Mouse (Mus musculus) right cerebral cortex, adult 18-20 months (tissue): ENCODE data around the gene Fbxl12.
"Not testable (repeated sequence)": the region's sequence is repeated elsewhere in the genome, so short reads cannot be mapped to it uniquely, and the experiment has no call there.

Experiments used
- DNase-seq: peaks from one replicate; pipeline ENCODE4 v3.0.0; 2022; ENCODE audit warnings: mixed read lengths

Fbxl12 gene

DNA sequence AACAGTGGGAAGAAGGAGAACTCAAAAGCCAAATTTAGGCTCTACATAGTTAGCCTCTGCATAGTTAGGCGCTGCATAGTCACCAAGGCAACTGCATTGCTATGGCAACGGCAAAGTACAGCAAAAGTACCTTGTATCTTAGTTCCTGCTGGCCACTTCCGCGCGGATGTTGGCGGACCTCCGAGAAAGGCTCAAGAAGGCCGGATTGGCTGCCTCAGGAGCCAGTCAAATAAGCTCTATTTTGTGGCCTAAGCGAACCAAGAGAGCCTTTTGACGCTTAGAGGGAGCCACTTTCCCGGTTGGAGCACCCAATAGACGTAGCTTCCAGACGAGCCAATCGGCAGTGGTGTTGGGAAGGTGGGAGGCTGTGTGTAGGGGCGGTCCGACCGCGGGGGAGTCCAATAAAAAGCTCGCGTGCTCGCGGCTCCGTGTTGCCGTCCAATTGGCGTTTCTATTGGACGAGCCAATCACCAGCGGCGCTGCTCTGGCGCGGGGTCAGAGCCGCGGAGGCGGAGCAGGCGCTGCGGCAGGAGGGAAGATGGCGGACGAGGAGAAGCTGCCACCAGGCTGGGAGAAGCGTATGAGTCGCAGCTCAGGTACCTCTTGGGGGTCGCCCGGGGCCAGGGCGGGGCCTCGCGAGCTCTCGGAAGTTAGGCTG, 7.2 kb upstream of the Fbxl12 start, which contains the start of gene Pin1:
Gene Pin1, plus strand, starts transcription at position 494 of the 658 bp plus-strand sequence.
- DNase-seq = peak; percentile 99

DNA sequence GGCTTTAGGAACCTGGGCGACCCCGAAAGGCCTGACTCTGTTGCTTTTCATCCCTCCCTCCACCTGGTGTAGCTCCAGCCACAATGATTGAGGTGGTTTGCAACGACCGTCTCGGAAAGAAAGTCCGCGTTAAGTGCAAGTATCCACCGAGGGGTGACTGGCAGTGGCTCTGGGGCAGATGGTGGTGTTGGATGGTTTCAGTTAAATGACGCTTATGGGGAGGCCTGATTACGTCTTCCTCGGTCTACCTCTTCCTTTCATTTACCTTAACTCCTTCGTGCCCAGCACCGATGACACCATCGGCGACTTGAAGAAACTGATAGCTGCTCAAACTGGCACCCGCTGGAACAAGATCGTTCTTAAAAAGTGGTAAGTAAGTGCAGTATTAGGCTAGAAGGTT, 554 bp upstream of the Fbxl12 start:
- peak; percentile 29 for DNase-seq

DNA sequence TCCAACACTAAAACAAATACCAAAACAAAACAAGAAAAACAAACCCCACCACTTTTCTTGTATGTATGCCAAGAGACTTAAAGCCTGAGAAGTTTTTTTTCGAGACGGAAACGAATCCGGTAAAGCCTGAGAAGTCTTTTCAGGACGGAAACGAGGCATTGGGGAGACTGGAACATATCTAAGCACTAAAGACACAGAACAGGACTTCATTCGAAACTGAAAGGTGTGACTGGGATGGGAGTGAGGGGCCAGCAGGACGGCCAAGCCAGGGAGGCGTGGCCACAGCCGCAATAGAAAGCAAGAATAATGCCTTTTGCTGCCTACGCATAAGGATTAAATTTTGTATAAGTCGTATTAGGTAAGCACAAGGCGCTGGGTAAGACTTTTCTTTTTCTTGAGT, 786 bp downstream of the Fbxl12 start:
- DNase-seq = no peak

DNA sequence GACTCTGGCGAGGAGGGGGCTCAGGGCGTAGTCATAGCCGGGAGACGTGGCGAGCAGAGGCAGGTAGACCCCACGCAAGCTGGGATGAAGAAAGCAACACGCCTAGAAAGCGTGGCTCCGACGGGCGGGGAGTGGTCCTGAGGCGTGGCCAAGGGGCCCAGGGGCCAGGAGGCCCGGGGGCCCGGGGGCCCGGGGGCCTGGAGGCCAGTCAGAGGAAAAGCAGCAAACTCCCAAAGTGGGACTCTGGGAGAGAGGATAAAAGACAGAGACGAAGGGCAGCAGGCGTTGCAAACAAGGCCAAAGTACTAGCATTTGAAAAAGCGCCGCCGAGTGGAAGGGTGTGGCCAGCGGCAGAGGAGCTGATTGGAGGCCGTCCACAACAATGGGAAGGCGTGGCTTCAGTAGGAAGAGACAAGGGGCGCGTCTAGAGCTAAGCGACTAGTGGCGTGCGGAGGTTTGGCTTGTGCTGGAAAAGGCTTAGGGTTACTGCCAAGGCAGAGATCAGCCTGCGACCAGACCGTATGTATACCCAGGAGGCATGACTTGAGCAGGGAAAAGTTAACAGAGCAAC, 1.6 kb downstream of the Fbxl12 start:
- DNase-seq = peak; percentile 78

DNA sequence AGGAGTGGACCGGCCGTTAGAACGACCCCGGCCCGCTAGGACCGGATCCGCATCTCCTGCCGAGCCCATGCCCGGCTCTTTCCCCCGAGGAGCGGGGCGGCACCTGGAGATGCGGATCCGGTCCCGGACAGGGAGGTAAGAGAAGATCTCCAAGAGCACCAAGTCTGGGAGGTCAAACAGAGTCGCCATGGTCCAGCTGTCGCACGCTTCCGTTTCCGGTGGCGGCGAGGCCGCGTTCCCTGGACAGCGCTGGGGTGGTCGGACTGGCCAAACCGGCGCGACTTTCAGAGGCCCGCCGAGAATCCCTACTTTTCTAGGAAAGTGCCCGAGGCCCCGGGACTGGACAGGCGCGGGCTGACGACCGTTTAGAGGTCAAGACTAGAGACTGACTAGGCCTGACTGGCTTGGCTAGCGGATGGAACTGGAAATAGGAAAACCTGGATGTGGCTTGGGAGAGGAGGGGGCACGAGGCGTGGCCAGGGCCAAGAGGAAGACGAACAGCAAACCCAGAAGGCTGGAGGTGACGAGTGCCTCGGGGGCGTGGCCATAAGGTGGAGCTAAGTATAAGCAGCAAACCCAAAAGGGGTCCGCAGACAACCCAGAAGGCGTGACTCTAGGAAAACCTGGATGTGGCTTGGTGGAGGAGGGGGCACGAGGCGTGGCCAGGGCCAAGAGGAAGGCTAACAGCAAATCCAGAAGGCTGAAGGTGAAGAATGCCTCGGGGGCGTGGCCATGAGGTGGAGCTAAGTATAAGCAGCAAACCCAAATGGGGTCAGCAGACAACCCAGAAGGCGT, 2.3 kb downstream of the Fbxl12 start, which contains the start of gene Ubl5:
Gene Ubl5, plus strand, starts transcription at position 778 of the 795 bp plus-strand sequence.
- DNase-seq = no peak

DNA sequence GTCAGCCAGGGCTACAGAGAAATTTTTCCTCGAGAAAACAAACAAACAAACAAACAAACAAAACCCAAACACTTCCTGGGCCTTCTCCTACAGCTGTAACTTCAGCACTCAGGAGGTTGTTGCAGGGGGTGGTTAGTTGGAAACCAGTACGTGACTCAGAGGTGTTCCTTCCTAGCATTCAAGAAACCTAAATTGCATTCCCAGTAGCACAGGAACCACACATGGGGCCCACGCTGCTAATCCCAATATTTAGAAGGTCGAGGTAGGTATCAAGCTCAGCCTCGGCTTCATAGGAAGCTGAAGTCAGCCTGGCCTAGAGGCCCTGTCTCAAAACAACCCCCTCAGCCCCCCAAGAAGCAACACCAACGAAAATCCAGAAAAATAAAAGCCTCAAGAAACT, 3.1 kb downstream of the Fbxl12 start:
- no peak for DNase-seq

DNA sequence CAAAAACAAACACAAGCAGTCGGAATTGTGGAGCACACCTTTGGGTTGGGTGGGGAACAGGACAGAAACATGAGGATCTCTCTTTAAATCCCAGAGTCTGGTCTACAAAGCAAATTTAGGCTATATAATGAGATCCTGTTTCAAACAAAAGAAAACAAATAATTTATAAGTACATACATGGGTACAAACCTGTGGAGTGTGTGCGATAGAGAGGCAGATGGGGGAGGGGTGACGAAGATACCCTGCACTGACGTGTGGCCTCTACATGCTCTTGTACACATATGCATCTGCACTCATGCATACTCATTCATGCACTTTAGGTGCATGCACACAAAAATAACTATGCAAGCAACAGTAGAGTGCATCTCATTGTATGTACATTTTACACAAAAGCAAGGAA, 5.1 kb downstream of the Fbxl12 start:
- DNase-seq = no peak

DNA sequence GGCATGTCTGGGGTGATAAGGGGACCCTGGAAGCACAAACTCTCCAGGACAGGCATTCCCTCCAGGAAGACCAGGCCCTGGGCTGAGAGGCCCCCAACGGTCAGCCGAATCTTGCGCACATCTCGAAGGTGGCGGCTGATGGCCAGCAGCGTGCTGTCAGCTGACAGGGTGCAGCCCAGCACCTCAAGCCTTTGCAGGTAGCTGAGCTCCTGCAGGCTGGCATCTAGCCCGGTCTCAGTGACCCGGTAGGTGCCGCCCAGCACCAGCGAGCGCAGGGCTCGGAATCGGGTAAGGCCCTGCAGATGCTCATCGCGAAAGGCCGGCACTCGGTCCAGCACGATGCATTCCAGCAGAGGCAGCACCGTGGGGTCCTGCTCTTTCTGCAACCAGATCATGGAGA, 6.0 kb downstream of the Fbxl12 start:
- DNase-seq = no peak

DNA sequence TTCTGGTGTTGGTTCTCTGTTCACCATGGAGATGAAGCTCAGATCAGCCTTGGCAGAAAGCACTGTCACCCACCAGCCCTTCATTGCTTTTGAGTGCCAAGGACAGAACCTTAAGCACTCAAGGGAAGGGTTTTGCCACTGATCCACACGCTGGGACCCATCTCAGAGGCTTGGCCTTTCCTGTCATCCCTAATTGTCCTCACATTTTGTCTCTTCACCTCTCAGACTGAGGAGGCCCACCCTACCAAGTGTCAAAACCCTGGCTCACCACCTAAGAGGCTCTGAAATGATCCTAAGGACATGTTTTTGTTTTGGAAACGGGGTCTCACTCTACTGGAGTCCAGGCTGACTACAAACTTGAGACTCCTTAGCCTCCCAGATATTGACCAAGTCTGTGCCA, 7.8 kb downstream of the Fbxl12 start:
- no peak for DNase-seq

DNA sequence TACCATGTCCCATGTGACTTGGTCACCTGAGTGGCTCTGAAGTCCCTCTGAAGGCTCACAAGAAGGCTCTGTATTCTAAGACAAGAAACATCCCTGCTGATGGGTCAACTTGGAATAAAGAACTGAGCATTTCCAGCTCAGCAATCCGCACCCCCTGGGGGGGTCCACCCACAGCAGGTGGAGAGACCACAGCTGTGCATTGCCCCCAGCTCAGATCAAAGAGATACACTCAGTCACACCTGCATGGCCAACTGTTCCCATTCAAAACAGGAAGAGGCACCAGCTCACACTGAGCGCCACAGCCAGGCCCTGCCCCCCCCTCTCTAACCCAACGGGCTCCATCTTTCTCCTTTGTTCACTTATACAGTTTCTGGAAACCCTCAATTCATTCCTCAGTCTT, 8.3 kb downstream of the Fbxl12 start:
- DNase-seq = no peak

DNA sequence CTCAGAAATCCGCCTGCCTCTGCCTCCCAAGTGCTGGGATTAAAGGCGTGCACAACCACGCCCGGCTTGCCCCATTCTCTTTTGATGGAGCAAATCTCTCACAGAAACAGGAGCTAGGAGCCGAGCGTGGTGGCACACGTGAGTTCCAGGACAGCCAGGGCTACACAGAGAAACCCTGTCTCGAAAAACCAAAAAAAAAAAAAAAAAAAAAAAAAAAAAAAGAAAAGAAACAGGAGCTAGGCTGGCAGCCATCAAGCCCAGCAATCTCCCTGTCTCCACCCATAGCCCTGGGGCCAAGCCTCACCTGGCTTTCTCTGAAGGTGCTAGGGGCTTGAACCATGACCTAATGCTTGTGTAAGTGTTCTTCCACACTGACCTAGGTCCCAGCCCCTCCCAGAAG, 8.9 kb downstream of the Fbxl12 start:
- DNase-seq = not testable (repeated sequence)

DNA sequence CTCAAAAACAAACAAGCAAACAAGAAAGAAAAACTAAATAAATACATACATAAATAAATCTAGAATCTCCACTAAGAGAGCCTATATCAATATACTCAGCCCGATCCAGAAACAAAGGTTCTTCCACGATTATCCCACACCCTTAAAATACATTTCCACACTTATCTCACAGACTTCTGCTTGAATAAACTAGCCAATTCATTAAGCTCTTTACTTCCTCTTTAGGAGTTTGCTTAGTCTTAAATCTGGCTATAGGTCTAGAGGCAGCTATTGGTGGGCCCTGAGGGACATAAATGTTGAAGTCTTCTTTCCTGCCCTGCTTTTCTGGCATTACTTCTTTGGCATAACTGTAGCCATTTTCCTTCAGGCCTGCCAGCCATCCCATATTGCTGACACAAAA, 13.2 kb downstream of the Fbxl12 start:
- no peak for DNase-seq

DNA sequence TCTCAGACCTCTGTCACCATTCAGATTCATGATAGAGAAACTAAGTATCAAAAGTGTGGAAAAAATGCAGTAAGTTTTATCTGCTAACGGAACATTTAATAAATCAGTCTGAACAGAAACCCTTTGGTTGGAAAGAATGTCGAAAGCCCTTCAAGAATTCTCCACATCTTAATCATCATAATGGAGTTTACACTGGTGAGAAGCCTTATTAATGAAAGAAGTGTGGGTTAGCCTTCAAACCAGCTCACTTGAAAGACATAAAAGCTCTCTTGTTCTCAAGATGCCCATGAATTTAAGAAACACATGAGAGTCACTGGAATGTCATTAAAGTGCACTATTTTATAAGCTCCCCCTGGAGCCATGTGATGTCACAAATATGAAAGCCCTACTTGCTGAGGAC, 27.9 kb downstream of the Fbxl12 start:
- no peak for DNase-seq

DNA sequence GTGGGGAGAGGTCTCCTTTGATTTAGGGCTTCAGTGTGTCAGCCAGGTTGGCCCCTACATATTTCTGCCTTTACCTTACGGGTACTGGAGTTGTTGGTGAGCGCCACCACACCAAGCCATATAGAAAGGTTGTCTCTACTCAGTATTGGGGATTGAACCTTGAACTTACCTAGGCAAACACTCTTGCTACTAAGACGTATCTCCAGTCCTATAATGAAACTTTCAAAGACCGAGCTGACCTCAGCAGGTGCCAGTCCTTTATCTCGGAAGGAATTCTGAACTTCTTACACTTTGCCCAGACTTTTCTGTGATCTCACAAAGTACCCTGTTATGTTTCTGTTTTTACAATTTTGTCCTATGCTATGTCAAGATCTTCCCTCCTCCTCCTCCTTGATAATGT, 32.6 kb downstream of the Fbxl12 start:
- no peak for DNase-seq

DNA sequence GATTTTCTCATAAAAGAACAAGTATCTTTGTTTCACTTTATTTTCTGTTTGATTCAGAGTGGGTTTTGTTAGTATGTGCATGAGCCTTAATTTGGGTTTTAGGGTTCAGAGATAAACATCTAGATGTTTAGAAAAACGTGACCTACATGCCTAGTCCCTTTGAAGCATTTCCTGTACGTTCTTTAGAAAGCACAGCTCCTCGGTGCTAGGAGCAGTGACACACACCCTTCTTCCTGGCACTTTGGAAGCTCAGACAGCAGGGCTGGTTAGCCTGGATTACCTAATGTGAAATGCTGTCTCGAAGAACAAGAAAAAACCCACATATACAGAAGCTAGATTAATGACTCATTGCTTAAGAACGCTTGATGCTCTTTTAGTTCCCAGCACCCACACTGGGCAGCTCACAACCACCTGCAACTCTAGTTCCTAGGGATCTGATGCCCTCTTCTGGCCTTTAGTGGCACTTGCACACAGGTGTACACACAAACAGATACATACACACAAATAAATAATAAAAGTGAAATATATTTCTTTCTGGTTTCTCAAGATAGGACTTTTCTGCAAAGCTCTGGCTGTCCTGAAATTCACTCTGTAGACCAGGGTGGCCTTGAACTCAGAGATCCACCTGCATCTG, 34.6 kb downstream of the Fbxl12 start:
- no peak for DNase-seq

DNA sequence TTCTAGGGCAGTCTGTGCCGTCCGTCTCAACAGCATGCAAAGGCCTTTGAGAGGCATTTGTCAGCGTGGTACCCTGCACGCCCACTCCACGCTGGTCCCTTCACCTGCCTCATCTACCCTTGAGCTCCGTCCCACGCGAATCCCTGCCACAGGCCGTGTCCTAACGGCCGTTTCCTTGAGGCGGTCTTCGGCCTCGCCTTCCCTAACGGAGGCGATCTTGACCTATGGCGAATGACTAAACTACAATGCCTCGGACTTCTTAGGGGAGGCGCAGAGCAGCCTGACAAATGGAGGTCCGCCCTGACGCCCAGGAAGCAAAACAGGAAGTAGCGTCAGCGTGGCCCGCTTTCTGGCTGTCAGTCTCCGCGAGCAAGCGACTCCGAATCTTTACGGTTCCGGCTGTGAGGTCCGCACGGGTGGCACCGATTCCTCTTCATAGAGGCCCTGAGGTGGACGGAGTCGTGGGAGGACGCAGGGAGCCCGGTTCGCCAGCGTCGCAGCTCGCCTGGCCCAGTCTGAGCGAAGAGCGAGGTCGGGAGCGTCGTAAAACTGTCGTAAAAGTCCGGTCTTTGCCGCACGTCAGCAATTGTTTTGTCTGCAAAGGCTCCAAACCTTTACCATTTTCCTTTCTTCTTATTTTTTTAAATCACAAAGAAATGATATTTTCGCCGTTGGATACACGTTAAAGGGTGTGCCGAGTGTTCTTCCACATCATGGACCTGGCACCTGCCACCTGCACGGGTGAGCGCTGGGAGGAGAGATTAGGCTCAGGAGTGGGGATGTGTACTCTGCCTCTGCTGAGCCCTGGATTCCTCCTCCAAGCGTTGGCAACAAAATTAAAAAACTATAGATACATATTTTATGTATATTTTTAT, 37.2 kb downstream of the Fbxl12 start:
- peak; percentile 88 for DNase-seq

DNA sequence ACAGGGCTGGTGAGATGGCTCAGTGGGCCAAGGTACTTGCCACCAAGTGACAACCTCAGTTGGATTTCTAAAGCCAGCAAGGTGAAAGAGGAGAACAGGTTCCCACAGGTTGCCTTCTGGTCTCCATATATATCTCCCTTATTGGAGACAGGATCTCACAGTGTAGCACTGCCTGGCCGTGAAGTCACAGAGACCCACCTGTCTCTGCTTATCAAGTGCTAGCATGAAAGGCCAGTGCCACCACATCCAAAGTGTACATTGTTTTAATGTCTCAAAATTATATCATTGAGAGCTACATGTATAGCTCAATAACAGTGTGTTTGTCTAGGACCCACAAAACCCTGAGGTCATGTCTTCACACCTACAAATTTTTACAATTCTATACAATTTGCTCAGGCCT, 38.3 kb downstream of the Fbxl12 start:
- DNase-seq = no peak

DNA sequence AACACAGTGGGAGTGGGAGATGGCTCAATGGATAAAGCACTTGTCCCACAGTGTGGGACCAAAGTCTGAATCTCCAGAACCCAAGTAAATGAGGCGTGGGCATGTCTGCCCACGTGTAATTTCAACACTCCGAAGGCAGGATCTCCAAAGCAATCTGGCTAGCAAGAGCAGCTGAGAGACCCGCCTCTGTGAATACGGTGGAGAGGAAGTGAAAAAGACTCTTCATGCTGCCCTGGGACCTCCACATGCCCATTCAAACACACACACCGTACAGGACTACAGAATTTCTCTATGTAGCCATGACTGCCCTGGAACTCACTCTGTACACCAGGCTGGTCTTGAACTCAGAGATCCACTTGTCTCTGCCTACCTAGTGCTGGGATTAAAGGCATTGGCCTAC, 43.3 kb downstream of the Fbxl12 start:
- DNase-seq = no peak

DNA sequence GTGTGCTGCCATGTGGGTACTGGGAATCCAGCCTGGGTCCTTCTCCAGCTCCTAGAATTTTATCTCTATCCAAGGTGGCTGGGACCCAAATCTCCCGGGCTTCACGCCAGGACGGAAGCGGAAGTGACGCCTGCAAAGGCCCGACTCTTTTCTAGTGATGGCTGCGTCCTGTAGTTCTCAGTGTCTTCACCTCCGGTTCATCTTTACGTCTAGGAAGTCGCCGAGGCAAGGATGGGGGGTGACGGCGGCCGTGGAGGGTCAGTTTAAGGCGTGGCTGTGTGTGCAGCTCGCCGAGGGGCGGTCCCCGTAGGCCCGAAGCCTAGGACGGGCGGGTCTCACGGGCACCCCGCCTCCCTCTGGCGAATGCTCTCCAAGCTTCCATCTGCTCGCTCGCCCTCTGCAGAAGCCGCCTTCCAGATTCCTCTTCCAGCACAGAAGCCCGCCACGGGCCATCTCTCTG, 63.4 kb downstream of the Fbxl12 start, which contains the start of gene Zfp846:
Gene Zfp846, plus strand, starts transcription at position 117 of the 460 bp plus-strand sequence.
- peak; percentile 100 for DNase-seq

DNA sequence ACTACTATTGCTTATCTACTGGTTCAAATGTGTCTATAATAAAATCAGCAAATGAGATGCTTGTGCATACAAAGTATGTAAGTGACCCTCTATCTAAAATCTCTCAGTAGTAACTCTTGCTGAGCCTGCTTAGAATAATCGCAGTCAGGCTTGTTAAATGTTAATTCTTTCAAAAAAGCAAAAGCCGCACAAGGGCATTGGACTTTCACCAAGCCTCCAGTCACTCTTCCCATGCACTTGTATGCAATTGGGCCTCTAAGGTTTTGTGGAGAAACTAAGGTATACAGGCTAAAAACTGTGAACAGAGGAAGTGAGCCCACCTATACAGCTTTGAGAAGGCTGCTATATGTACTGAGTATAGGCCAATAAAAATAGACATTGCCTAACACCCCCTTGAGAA, 68.0 kb downstream of the Fbxl12 start:
- DNase-seq = no peak

DNA sequence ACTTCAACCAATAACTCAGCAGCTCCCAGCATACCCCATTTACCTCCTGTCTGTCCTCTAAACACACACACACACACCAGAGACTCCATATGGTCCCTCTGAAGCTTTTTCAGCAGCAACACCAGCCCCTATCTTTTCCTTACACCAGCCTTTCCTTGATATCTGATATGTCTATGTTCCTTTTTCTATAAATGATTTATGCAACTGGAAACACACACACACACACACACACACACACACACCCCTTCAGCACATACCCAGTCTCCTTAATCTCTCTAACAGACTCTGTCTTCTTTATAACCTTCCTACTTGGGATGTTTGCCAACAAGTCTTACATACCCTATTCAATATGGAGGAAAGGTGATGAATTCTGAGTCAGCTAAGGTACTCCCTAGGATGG, 73.5 kb downstream of the Fbxl12 start:
- DNase-seq = no peak
